Mouse (Mus musculus) embryo, embryonic 10.5 days (tissue): ENCODE measurements at regions not wholly inside any gene's neighbourhood (a gene's known extent, or its start where the extent isn't known, plus 50 kb on each side); places are given as distances from the start of the nearest gene placed in this dataset.
"Not testable (repeated sequence)": the region's sequence is repeated elsewhere in the genome, so short reads cannot be mapped to it uniquely, and the experiment has no call there.

ENCODE experiments used
- DNase-seq: peaks from one replicate; pipeline ENCODE4 v3.0.0-alpha.2; 2015; ENCODE audit warnings: low spot score

DNA sequence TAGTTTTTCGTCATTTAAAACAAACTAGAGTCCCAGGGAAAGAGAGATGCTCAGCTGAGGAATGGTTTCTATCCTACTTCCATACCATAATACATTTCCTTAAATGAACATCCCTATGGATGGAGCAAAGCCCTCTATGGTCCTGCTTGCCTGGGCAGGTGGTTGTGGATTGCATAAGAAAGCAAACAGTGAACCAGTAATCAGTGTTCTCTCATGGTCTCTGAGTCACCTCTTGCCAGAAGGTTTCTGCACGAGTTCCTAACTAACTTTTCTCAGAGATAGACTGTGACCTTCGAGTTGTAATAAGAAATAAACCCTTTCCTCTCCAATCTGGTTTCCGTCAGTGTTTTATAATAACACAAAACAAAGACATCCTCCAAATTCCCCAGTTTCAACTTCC, 62.9 kb upstream of the Bet1 start:
- DNase-seq: no peak

DNA sequence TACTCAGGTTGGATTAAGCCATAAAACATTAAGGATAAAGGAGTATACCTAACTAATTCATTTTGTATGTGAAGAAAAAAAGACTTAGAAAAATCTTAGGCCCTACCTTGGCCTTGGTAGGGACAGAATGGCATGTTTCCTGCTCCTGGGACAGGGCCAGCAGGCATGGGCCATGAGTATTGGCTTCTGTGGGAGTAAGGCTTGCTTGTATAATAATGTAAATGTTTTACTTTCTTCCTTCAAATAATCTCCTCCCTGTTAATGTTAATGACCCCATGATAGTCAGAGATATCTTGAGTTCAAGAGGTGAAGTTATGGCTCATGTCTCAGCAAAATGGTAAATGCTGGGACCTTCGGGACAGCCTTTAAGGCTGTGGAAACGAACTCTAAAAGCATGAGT, 71.5 kb upstream of the Bet1 start:
- DNase-seq: no peak

DNA sequence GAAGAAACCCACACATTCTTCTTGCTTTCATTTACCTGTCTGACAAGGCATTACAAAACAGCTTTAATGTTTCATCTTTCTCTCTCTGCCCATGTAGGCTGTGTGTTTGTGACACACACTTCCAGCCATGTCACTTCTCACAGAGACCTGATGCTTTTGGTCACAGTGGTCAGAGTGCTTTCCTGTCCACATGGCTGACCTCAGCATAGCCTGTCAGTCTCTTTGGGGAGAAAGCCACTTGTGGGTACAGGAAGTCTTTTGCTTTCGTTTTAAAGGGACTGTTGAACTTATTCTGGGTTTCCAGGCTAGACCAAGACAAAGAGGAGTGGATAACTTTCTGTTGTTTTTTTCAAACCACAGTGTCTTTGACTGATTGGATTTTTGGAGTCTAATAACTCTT, 77.0 kb upstream of the Bet1 start:
- no peak for DNase-seq

DNA sequence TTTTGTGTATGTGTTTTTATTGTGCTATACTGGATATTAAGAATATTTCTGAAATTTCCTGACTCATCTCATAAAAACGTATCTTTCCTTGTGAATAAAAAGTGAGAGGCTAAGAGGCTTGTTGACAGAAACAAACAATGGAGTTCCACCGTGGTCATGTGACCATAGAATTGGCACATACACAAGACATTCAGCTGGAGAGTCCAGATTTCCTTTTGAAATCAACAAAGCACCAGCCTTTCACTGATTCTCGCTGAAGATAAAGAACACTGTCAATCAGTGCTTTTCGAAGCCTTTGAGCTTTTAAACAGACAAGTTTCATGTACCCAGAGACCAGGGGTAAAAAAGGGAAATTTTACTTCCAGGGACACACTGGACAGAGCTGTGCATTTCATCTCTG, 80.3 kb upstream of the Bet1 start:
- no peak for DNase-seq

DNA sequence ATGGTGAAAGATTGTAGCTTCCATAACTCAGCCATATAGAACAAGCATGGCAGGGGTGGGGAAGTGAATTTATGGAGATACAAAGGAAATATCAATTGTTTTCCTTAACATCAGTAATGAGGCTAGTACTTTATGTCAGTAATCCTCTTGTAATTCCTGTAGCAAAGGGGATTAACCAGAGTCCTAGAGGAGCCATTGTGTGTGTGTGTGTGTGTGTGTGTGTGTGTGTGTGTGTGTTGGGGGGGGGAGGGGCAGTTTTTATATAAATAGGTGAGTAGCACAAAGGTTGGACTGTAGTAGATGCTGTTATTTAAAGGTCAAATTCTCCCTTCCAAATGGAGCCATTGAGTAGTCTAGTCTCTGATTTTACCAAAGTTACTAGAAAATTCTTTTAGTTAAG, 81.0 kb upstream of the Bet1 start:
- no peak for DNase-seq

DNA sequence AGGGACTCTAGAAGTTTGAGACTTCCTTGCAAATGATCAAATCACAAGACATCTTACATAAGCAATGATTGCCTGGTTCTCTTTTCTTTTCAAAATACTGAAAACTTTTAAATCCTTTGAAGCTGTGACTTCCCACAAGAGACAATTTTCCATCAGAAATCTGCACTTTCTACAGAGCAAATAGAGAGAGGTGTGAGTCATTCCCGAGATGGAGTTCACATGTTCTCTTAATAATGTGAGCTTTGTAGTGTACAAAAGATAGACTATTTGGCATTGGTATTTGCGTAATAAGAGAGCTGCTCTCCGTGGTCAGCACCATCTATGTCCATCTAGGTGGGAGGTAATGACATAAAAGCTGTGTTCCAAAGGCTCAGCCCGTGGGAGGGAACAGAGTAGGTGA, 84.8 kb upstream of the Bet1 start:
- DNase-seq: no peak

DNA sequence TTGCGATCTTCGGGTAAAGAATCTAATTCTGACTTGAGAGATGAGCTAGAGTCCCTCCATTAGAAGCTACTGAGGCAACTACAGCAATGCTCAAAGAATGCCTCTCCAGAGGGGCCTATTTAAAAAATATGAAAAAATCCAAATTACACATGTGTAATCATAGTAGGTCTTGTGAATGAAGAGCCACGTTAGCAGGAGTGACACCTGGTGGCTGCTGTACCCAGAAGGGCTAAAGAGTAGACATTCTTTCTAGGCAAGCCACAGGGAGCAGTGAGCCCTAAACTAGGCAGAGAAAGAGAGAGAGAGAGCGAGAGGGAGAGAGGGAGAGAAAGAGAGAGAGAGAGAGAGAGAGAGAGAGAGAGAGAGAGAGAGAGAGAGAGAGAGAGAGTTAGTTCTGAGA, 100.9 kb upstream of the Bet1 start:
- DNase-seq: no peak

DNA sequence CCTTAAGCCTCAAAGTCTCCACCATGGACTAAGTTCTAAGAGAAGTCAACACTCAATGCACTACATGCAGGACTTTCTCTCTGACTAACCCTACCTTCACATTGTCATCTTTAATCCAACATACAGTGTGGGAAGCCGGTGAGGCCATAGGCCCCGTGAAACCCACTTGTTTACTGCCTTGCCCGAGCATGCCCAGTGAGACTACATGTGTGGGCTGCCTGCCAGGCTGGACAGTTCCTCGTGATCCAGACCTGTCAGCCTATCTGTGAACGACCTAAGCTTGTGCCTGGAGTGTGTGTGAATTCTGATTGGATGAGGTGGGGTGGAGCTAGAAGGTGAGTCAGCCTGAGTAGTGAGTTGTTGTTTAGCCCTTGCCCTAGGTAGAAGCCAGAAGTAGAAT, 104.2 kb upstream of the Bet1 start:
- DNase-seq: not testable (repeated sequence)

DNA sequence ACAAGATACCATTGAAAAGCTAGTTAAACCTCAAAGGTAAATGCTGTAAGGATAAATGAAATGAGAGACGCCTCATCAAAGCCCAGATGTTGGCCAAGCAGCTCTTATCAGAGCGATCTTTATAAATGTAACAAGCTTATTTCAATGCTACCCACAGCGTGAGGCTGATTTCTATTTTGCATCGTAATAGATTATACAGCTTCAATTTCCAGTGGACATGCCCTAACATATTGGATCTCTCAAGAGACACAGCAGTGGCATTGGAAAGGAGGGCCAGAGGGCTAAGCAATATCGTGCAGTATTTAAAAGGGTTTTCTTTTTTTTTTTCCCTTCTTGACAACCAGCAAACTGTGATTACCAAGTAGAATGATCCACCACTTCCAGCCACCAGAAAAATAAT, 106.5 kb upstream of the Bet1 start:
- DNase-seq: no peak

DNA sequence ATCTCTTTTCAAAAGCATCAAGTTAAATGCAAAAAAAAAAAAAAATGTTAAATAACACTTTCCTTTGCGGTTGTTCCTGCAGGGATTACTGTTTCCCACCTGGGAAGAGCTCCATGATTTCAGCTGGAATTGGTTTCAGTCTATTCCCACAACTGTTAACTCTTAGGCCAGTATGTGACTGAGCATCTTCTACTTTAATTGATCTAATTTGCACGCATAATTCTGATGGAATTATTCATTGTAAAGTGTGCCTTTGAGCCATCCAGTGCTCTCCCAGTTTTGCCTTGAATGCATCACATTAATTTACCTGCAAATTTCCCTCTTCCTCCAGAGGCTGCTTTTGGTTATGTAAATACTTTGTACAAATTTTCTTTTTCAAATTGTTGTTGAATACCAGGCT, 114.4 kb upstream of the Bet1 start:
- DNase-seq: no peak

DNA sequence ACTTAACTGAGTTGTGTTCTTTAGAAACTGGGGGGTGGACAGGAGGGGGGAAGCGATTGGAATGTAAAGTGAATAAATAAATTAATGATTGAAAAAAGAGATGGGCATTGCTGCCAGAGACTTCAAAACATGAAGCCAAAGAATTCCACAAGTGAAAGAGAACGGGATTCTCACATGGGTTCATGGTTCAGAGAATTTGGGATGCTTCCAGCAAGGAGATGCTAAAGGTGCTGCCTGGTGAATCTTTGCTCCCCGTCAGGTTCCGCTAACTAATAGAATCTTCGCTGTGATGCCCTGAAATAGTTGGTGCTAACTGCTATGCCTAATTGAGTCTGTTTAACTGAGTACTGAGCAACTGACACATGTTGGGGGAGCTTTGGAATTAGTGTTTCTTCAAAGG, 118.9 kb upstream of the Bet1 start:
- DNase-seq: no peak

DNA sequence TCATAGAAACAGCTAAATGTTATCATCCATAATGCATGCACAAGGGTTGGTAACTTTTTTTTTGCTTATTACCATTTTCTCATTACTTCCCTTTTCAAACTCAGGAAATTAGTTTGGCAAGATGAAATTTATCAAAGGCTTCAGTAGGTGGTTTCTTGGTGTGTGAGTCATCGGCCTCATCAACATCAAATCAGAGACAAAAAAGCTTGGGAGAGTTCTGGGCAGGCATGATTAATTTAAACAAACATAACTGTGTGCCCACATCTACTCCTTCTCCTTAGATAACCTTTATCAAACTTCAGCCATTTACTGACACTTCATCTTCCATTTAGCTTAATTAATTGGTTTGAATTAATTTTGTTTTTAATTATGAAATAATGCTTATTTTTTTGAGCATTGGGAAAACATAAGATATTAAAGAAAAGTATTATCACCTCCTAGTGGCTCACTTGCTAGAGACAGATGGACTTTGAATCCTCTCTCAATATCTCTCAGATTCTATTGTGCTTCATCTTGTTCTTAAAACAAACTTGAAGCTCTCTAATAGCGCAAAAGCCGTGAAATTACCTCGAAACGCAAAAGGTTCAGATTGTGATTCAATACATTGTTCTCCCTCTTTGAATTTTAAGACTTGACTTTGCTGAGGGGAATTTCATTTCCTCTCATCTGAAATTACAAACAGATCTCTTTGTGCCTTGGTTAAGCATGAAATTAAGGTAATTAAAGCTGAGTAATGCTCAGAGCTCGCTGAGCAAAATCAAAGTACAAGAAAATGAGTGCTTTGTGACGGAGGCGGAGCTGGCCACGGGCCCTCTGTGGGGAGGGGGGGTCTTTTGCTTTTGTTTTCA, 158.7 kb upstream of the Bet1 start:
- peak; percentile 36 for DNase-seq

DNA sequence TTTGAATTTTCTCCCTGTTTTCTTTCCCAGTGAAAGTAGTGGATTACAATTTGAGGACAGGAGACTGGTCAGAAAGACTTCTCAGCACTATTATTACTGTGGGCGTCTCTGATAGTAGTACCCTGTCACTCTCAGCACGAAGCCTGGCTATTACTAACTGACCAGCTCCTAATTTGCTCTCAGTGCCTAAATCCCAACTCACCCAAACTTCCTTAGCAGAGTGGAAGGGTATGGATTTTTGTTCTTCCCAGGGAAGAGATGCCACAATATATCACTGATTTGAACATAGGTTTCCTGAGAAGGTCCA, 159.3 kb upstream of the Bet1 start:
- no peak for DNase-seq

DNA sequence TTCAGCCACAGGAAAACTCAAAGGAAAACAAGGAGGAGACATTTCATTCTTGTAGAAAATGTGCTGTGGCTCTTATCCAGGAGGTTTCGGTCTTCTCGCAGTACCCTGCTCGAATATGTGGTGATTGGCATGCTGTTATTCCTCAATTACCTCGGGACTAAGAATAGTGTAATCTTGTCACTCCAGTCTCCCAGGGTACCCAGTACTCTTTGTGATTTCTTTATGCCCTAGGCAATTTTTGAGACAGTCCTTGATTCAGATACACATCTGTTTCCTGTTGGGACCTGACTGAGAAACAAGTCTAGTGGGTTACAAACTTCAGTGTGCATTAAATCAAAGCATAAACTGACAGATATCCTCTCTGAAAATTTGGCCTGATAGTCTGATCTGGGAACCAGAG, 189.8 kb upstream of the Bet1 start:
- peak; percentile 6 for DNase-seq

DNA sequence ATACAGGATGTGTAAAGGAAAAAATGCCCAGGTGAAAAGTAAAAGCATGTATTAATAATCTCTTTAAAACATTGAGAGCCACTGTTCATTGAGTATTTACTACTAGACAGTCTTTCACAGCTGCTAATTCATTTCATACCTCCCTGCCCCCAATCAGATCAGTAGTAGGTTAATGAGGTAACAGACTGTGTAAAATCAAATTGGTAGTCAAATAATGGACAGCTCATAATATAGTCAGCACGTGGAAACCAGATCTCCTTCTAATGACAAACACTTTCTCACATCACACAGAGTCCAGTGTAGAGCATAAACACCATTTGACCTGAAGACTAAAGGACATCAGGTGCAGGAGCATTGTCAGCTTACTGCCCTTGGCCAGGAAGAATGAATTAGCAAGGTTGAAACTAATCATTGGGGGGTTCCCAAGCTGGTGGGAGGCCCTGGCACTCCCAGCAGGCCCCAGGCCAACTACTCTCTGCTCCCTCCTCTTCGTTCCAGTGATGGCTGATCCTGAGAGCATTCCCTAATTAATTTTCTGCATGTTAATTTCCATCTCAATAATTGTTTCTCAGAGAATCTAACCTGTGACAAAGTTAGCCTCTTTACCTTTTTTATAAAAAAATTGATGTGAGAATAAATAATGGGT, 190.6 kb upstream of the Bet1 start:
- peak; percentile 5 for DNase-seq

DNA sequence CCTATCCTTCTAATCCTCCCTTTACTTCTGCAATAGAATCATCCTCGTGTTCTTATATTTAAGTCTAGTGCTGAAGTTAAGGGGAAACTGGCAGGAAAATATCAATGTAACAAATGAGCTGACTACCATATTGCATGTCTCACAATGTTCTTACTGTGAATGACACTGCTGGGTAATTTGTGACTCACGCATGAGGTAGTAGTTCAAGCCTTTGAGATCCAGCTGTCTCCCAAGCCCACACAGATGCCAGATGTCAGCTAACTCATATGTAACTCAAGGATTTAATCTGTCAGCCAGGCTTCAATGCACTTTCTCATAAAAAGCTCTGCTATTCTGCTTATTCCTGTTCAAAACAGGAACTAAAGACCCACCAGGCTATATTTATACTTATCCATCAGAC, 204.6 kb upstream of the Bet1 start:
- no peak for DNase-seq

DNA sequence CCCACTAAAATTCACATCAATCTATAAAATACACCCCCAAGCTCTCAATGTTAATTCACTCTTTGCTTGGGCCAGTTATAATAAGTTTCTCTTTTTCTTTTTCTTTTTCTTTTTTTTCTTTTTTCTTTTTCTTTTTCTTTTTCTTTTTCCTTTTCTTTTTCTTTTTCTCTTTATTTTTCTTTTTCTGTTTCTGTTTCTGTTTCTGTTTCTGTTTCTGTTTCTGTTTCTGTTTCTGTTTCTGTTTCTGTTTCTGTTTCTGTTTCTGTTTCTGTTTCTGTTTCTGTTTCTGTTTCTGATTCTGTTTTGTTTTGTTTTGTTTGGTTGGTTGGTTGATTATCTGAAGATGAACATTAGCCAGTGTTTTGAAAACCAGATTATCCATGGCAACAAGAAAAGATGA, 201.2 kb upstream of the Col1a2 start:
- not testable (repeated sequence) for DNase-seq

DNA sequence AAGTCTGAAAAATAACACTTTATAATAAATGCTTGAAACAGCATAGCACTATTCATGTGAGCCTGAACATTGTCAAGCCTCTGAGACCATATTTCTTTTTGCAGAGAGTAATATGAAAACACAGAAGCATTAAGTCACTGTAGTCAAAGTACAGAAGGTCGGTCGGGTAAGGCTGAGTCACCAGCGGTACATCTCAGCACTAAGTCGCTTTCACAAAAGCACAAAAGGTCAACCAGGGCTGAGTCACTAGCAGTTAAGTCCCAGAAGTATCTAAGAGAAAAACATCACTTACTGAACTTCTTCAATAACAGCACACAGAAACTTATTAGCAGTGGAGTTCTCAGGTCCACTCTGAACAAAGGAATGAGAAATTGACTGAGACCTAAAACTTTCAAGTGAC, 154.7 kb upstream of the Col1a2 start:
- no peak for DNase-seq

DNA sequence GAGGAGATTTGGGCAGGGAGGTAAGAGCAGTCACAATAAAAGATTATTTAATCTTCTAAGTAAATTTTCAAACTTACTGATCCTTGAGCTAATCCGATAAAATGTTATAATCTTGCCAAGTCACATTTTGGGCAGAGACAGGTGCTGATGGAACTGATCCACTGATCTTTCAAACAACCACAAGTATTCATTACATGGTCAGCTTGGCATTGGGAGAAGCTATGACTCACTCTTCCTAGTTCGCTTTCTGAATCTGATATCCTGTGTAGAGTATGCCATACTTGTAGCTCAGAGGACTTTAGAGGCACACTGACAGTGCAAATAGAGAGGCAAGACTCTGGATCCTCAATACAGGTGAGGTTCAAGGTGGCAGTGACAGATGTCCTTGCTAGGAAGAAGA, 142.4 kb upstream of the Col1a2 start:
- DNase-seq: no peak

DNA sequence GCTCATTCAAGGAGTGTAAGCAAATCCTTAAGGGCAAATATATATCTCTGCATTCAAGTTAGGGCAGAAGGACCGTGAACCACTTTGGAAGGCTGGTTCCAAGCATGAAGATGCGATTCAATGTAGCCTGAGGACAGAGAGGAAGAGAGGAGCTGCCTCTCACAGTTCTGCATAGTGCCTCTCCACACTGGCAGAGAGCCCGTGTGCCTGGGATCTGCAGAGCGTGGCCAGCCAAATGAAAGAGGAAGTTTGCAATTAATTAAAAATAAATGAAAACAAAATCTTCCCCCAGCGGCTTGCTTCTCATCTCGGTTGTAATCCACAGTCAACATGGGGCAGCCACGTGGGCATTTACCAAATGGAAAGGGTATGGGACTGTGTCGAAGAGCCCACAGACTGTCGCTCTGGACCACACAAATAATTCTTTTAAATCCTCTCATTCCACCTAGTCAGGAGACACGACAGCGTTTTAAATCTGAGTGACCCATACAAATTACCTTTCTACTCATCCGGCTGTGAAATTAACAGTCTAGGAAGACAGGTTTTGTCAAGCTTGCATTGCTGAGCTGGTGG, 129.1 kb upstream of the Col1a2 start:
- no peak for DNase-seq

DNA sequence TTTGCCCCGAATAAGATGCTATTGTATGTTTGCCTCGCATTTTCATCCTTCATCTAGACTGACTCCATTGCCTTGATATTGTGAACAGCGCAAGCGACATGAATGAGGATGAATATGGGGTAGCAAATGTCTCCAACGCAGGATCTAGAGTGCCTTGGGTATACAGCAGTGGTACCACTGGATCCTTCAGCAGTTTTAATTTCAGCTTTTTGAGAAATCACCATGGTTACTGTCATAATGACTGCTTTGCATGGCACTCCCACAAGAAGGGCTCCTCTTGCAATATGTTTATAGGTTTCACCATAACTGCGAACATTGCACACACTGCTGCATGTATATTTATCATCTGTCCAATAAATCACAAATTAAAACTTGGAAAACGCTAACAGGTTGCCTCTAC, 107.8 kb upstream of the Col1a2 start:
- no peak for DNase-seq

DNA sequence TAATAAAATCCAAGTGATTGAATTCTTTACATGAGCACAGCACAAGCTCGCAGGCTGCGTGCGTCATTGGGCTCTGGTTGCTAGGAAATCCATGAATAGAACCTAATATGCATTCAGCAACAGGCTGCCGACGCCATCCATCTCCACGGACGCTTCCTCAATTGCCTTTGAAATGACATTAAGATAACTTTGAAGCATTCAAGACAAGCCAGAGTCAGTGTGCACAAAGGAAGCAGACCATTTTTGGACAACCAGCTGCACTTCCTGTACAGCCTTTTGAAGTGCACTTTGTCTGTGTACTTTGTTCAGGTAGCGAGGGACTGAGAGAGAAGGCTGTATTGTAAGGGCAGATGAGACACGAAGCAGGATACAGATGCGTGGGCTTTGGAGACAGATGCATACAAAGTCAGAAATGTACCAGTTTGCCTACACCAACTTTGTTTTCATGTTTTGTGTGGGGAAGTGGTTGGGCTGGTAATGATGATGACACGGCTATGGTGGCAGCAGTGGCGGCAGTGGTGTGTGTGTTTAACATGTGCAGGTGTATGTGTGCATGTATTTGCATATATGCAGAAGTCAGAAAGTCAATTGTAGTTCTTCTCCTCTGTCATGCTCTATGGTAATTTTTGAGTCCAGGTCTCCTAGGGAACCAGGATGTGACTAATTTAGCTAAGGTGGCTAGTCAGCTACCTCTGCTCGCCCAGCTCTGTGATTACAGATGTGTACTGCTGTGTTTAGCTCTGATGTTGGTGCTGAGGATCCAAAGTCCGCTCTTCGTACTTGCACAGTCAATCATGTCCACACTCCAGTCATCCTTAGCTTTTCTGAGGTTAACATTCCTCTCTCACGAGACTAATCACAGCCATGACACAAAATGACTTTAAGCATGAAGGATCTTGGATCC, 106.7 kb upstream of the Col1a2 start:
- peak; percentile 64 for DNase-seq

DNA sequence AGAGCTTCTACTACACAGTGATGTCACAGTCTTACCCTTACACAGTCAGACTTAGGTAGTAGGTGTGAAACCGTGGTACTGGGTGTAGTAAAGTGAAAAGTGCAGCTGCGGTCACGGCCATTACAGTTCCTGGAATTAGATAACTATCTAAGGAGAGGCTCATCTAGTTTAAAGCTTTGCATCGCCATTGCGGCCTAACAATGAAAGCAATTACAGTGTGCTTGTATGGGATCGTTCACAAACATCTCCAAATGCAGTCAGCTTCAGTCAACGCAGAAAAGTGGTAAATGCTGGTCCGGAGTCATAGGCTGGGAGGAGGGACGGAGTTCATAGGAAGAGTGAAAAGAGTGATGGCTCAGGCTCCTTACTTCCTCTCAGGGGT, 106.0 kb upstream of the Col1a2 start:
- DNase-seq: no peak
